ENCODE assay signal across 10 mouse cellular contexts in genomic region chr6:64730030-64730429, GRCm38 (mm10). TPM values are rescaled to one million over a fixed set of nuclear protein-coding genes. Genes with fewer than 3 reads are reported as not detected.
DNase-seq lines count a peak whose midpoint lies in the region; ATAC-seq lines count a peak whose summit lies in the region.
"Had no signal": no experiment of that assay in that cellular context is flagged by ENCODE, and none has a peak within 500 bp of the region (broad histone marks: within the 10 kb centered on the region; RNA-seq: fewer than 3 reads in every experiment).

No protein-coding gene starts in this region.

- no peak overlapping the region for H3K27ac ChIP-seq in heart, embryonic 15.5 days
- H3K27ac ChIP-seq in hindbrain, embryonic 10.5 days, result peak overlapping the region; percentile 79
- H3K27ac ChIP-seq in midbrain, embryonic 11.5 days (ENCODE audit: low read depth, low read length), result no peak overlapping the region

- peaks cover 76% of the 10 kb centered on the region for H3K27me3 ChIP-seq in heart, embryonic 15.5 days
- H3K27me3 ChIP-seq in hindbrain, embryonic 10.5 days (ENCODE audit: insufficient read depth, poor library complexity, severe bottlenecking), result peaks cover 91% of the 10 kb centered on the region
- H3K27me3 ChIP-seq in midbrain, embryonic 11.5 days (ENCODE audit: control insufficient read depth, insufficient read depth, low read length), result peaks cover 80% of the 10 kb centered on the region

- H3K4me3 ChIP-seq in heart, embryonic 15.5 days, result peak overlapping the region; percentile 56
- H3K4me3 ChIP-seq in hindbrain, embryonic 10.5 days, result peak overlapping the region; percentile 60
- peak overlapping the region; percentile 36 for H3K4me3 ChIP-seq in midbrain, embryonic 11.5 days (ENCODE audit: low read depth, low read length)

- H3K9me3 ChIP-seq in heart, embryonic 15.5 days (replicated peaks), result no peaks in the 10 kb centered on the region
- H3K9me3 ChIP-seq in hindbrain, embryonic 10.5 days, result no peaks in the 10 kb centered on the region
- H3K9me3 ChIP-seq in midbrain, embryonic 11.5 days (ENCODE audit: control insufficient read depth, low read length), result no peaks in the 10 kb centered on the region

- H3K4me1 ChIP-seq in heart, embryonic 15.5 days (replicated peaks), result peaks cover 28% of the 10 kb centered on the region
- peaks cover 43% of the 10 kb centered on the region for H3K4me1 ChIP-seq in hindbrain, embryonic 10.5 days (replicated peaks)
- H3K4me1 ChIP-seq in midbrain, embryonic 11.5 days (ENCODE audit: control insufficient read depth, insufficient read depth, low read length), result peaks cover 20% of the 10 kb centered on the region

- peak overlapping the region; percentile 97 for H3K4me2 ChIP-seq in heart, embryonic 15.5 days
- peak overlapping the region; percentile 67 for H3K4me2 ChIP-seq in midbrain, embryonic 11.5 days

- DNase-seq in heart, adult 8-10 months (ENCODE audit: low spot score), result no peak
- DNase-seq in embryo, embryonic 10.5 days (ENCODE audit: low spot score), result peak; percentile 22
- DNase-seq in hindbrain, embryonic 10.5 days (ENCODE audit: low spot score), result no peak
- DNase-seq in midbrain, embryonic 11.5 days (ENCODE audit: low spot score, missing footprints), result no peak
- DNase-seq in frontal cortex, postnatal 14 days (ENCODE audit: low spot score in 2 of 2), result no peak
- no peak for DNase-seq in right cerebral cortex, adult 2 months (ENCODE audit: low spot score in 2 of 2)
- DNase-seq in spleen, postnatal 10 days (ENCODE audit: low spot score in 2 of 2), result no peak

- under 1% methylated on average over 19 of the region's 19 CpGs for WGBS in heart, embryonic 15.5 days
- WGBS in hindbrain, embryonic 10.5 days, result 0% methylated on average over 19 of the region's 19 CpGs
- 2% methylated on average over 19 of the region's 19 CpGs for WGBS in midbrain, embryonic 11.5 days

- H3K9ac ChIP-seq in heart, embryonic 15.5 days, result no peak overlapping the region
- no peak overlapping the region for H3K9ac ChIP-seq in midbrain, embryonic 11.5 days (ENCODE audit: low read length)

- ATAC-seq in heart, embryonic 15.5 days (replicated peaks; ENCODE audit: insufficient number of reproducible peaks, insufficient read depth, low FRiP score, low read depth), result no peak
- 0 out of 2 replicates have a peak, but pooled peaks have one; percentile 1 for ATAC-seq in midbrain, embryonic 11.5 days (ENCODE audit: low FRiP score)

- no peaks in the 10 kb centered on the region for H3K36me3 ChIP-seq in heart, embryonic 15.5 days
- H3K36me3 ChIP-seq in hindbrain, embryonic 10.5 days, result no peaks in the 10 kb centered on the region
- no peaks in the 10 kb centered on the region for H3K36me3 ChIP-seq in midbrain, embryonic 11.5 days (ENCODE audit: control insufficient read depth, insufficient read depth, low read length)

RNA-seq across cellular contexts. Expression of gene Atoh1, which starts 1.1 kb away (rescaled TPM):
- 0.06 TPM in 1 of 2 replicates, not detected in the other for polyA plus RNA-seq in heart, embryonic 15.5 days (2015; fragmentation: Nextera tagmentation; extraction: Ambion mirVana)
- not detected for total RNA-seq in heart, adult 8-10 months (2022)
- 32.9 and 34.7 TPM in 2 replicates for polyA plus RNA-seq in hindbrain, embryonic 10.5 days (2016; fragmentation: Nextera tagmentation; extraction: Ambion mirVana)
- polyA plus RNA-seq in midbrain, embryonic 11.5 days (2014; fragmentation: Nextera tagmentation; extraction: Ambion mirVana), result 0.97 and 1.4 TPM in 2 replicates
- total RNA-seq: layer of hippocampus, postnatal 10 days; MEL had no signal

Comparison
In these comparisons a context has a peak if more than half of its experiments do, and no peak if none do; other contexts are left out.
1. RNA of gene Atoh1, which starts 1.1 kb away (polyA plus RNA-seq): 32.9 to 34.7 TPM in hindbrain, embryonic 10.5 days; 0.97 to 1.4 TPM in midbrain, embryonic 11.5 days and 0.06 TPM in heart, embryonic 15.5 days; every median in the first group is over 10 times any median in the second.
2. Peak in every context shown above with its lines, with median percentiles within 50 percentile points of each other: H3K4me3 ChIP-seq.